Mouse (Mus musculus) heart, postnatal 36 days (tissue): Measurements from ENCODE around the gene Fam163a. TPM values are rescaled to one million over a fixed set of nuclear protein-coding genes. Genes with fewer than 3 reads are reported as not detected.
A peak's percentile ranks its signal among the peaks of the same experiment; 100 is the strongest.

Experiments used
- DNase-seq, 2 experiments: peaks; one replicate each; pipeline ENCODE4 v3.0.0; 2021 to 2022
- intact Hi-C: fragments of 180-260 bp; cut with DNase I; formaldehyde crosslinking; loops from one replicate; pipeline ENCODE4 v1.15.1; 2025
- total RNA-seq, 2 experiments: library from RNA; stranded (reverse); gene quantifications; 2 replicates each; pipeline ENCODE4 v1.2.3; 2021

Fam163a gene
- total RNA-seq, 2 experiments from 2014 or later: 0.08 TPM; not detected in 1

DNA sequence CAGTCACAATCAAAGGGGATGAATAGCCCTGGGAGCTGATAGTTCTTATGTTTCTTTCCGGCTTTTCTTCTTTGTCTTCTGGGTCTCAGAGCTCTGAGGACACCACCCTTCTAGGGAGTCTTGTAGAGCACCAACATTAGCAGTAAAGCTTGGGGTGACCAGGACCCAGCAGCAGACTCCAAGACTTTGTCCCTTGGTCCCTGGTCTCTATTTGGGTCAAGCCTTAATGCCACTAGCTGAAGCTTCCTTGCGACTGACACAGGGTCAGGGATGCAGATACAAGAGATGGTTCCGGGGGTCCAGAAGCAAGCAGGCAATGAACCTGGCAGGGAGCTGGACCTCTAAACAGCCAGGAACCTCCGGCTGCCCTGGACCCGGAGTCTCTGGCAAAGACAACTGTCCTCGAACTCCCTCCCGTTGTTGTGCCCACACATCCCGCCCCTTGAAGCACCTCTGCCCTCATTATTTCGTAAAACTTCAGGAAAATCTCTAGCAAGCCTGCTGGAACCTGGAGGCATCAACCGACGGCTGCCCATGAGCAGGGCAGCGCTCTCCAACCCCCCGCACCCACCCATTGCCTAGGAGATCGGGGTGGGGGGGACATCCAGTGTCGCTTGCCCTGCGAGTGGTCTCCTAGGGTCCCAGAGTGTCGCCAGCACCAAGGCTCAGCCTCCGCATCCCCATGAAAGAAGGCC is 718 bp downstream of the Fam163a start:
- no peak for DNase-seq
- intact Hi-C loops: no loop called here

GRCm38 (mm10) chr1:156202661-156203060 is 2.2 kb downstream of the Fam163a start:
- no peak for DNase-seq
- intact Hi-C loops: no loop called here

DNA sequence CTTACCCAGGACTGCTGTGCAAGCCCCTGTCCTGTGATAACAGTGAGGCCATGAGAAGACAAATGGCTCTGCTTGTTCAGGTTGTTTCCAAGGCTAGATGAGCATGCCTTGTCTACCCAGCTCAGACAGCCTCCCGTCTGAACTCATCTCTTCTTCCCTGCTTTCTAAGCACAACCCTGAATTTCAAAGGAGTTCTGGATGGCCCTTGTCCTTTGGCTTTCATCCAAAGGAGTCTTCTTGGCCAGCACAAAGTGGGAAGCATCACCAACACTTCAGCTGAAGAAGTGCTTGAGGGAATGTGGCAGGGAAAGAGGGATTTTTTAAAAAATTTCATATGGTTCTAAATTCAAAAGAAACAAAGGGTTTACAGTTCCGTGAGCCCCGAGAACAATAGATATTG is 3.8 kb downstream of the Fam163a start:
- no peak for DNase-seq
- intact Hi-C loops: no loop called here

GRCm38 (mm10) chr1:156197588-156197987 is 7.2 kb downstream of the Fam163a start:
- intact Hi-C loops: no loop called here
- DNase-seq: no peak

- intact Hi-C loops: no loop called here
- no peak for DNase-seq
Observed at GRCm38 (mm10) chr1:156193292-156193691, 11.5 kb downstream of the Fam163a start.

- intact Hi-C loops: no loop called here
- no peak for DNase-seq
Observed at GRCm38 (mm10) chr1:156192853-156193252, 12.0 kb downstream of the Fam163a start.

GRCm38 (mm10) chr1:156186646-156187045 is 18.2 kb downstream of the Fam163a start:
- DNase-seq: no peak
- intact Hi-C loops: no loop called here

GRCm38 (mm10) chr1:156184158-156184571 is 20.7 kb downstream of the Fam163a start:
- no peak for DNase-seq
- intact Hi-C loops: no loop called here

GRCm38 (mm10) chr1:156183176-156183958 is 21.5 kb downstream of the Fam163a start:
- no peak for DNase-seq
- intact Hi-C loops: no loop called here

- no peak for DNase-seq
- intact Hi-C loops: no loop called here
Observed at GRCm38 (mm10) chr1:156179875-156180274, 25.0 kb downstream of the Fam163a start.

- intact Hi-C loops: no loop called here
- DNase-seq: peak in 1 of 2 experiments; percentile 9
Observed at GRCm38 (mm10) chr1:156168737-156169136, 36.1 kb downstream of the Fam163a start.

DNA sequence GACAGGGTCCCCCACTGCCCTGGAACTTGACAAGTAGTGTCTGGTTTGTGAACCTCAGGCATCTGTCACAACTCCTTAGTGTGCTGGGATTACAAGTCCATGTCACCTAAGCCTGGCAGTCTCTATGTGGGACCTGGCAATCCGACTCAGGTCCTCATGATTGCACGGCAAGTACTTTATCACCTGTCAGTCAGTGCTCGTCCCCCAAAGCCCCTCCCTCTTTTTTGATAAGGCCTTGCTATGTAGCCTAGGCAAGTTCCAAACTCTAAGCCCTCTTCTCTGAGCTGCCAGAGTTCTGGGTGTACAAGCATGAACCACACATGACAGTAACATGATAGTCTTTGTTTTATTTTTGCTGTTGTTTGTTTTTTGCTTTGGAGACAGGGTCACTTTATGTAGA is 88.1 kb downstream of the Fam163a start:
- intact Hi-C loops: no loop called here
- no peak for DNase-seq

GRCm38 (mm10) chr1:156113884-156114499 is 90.8 kb downstream of the Fam163a start:
- DNase-seq: no peak
- intact Hi-C loops: no loop called here

- intact Hi-C loops: no loop called here
- DNase-seq: no peak
Observed at GRCm38 (mm10) chr1:156112142-156112541, 92.7 kb downstream of the Fam163a start.

DNA sequence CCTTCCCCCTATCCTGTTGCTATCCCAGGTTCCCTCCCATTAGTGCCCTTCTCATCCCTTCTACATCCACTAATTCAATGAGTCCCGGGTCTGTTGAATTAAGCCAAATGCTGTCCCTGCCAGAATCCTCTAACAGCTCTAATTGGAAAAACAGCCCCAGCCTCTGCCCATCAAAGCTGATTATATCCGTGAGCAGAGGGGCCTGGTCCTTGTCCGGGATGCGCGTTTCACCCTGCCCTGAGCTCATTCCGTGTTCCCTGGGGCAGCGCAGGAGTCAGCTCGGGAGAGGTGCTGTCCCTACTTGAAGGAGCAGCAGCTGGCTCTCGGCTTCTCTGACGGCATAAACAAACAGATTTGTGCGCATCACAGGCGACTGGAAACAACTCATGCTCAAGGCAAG is 93.1 kb downstream of the Fam163a start:
- intact Hi-C loops: no loop called here
- no peak for DNase-seq

DNA sequence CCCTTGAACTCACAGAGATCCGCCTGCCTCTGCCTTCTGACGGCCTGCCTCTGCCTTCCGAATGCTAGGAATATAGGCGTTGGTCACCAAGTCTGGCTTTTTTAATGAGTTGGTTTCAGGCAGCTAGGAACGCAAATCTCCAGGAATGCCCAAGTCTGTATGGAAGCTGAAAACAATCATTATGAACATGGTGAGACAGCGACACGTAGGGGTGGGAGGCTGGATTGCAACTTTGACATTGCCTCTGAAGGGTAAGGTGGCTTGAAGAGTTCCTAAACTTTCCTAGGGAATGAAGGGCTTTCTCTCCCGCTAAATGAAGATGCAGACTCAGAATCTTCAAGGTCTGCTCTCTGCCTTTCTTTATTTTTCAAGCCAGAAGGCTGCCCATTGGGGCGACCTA is 93.7 kb downstream of the Fam163a start:
- intact Hi-C loops: no loop called here
- no peak for DNase-seq

DNA sequence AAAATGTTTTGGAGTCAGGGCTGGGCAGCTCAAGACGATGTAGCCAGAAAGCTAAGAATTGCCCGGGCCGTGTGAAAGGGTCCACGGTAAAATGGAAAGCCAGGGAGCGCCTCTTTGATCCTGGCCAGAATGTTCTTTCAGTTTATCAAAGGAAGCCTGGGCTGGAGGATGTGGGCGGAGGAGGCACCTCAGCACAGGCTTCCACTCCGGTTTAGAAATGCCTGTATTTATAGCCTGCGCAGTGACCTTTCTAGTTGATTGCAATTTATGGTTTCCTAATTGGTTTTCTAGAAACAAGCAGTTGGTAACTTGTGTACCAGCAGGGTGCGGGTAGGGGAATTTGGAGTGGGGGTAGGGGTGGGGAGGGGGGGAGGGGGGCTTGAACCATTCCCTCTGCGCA is 96.4 kb downstream of the Fam163a start:
- no peak for DNase-seq
- intact Hi-C loops: no loop called here

- intact Hi-C loops: no loop called here
- no peak for DNase-seq
Observed at GRCm38 (mm10) chr1:156107424-156107823, 97.4 kb downstream of the Fam163a start.

- DNase-seq: no peak
- intact Hi-C loops: no loop called here
Observed at GRCm38 (mm10) chr1:156105381-156105780, 99.4 kb downstream of the Fam163a start.

- intact Hi-C loops: no loop called here
Observed at GRCm38 (mm10) chr1:156103763-156104162, 101.1 kb downstream of the Fam163a start.

DNA sequence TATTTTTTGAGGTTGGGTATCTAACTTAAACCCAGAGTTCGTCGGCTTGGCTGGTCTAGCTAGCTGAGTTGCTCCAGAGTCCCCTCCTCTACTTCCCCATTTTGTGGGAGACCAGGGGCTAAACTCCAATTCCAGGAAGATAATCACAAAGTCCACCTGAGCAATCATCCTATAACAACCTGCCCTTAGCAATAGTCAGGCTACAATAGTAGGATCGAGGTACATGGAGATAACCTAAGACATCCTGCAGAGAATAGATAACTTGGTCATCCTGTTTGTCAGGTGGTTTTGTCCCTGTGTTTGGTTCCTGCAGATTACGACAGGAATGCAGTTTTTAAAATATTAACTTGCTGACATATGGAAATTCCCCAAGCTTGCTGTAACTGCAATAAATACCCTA is 113.0 kb downstream of the Fam163a start:
- intact Hi-C loops: no loop called here

More at GRCm38 (mm10) chr1:156103763-156104162, 101.1 kb downstream of the Fam163a start:
- no peak for DNase-seq

GRCm38 (mm10) chr1:156090042-156090441 is 114.8 kb downstream of the Fam163a start:
- intact Hi-C loops: no loop called here
- no peak for DNase-seq

More for the DNA sequence above, 113.0 kb downstream of the Fam163a start:
- DNase-seq: no peak
